Mouse (Mus musculus): ENCODE data around the gene Tnrc6b.

Tnrc6b gene

GRCm38 (mm10) chr15:80928811-80929355 lies 217.8 kb downstream of the Tnrc6b start:
- TF ChIP-seq GATA4 (IDR thresholded peaks at IDR 0.05; ENCODE audit: insufficient replicate concordance, low read length) = no peak

GRCm38 (mm10) chr15:80930048-80930571 lies 219.0 kb downstream of the Tnrc6b start:
- no peak for TF ChIP-seq GATA4 (IDR thresholded peaks at IDR 0.05; ENCODE audit: insufficient replicate concordance, low read length)

DNA sequence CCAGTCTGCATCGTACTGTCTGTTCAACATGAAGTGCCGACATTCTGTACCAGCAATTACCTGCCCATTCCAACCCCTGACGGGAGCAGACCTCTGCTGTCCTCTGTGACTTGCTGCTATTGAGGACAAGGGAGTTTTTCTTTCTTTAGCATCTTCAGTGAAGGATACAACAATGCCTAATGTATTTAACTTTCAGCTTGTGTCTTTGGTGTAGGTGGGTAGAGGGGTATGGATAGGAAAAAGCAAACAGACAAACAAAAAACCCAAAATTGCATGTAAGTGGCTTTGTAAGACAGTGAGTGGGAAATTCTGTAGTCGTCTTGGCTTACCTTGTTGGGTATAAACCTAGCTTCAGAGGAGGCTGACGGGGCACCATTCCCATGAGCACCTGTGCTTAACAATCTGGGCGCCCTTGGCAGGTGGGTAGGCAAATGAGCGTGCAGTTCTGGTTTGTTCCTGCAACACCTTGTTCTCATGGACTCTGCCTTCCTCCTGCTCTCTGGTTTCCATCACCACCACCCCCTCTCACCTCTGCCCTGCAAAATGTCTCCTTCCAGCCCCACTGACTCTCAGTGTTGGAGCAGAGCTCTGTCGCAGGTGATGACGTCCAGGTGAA lies 220.3 kb downstream of the Tnrc6b start:
- no peak for TF ChIP-seq GATA4 (IDR thresholded peaks at IDR 0.05; ENCODE audit: insufficient replicate concordance, low read length)

DNA sequence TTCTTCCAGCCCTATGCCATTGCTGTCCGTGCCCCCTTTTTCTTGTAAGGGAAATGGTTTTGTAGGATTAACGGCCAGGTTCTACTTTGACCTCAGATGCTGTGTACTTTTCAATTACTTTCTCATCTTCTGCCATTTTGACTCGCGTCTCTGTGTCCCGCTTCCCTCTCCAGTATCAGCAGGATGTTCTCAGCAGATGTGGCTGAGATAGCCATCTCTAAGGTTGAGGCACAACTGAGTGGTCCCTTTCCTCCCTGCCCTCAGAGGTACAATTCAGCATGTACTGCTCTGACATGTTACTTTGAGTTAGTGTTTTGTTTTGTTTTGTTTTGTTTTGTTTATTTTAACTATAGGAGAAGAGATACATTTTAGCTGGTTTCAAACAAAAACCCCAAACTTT lies 223.7 kb downstream of the Tnrc6b start:
- no peak for TF ChIP-seq GATA4 (IDR thresholded peaks at IDR 0.05; ENCODE audit: insufficient replicate concordance, low read length)

GRCm38 (mm10) chr15:80936686-80937085 lies 225.6 kb downstream of the Tnrc6b start:
- TF ChIP-seq GATA4 (IDR thresholded peaks at IDR 0.05; ENCODE audit: insufficient replicate concordance, low read length) = no peak

DNA sequence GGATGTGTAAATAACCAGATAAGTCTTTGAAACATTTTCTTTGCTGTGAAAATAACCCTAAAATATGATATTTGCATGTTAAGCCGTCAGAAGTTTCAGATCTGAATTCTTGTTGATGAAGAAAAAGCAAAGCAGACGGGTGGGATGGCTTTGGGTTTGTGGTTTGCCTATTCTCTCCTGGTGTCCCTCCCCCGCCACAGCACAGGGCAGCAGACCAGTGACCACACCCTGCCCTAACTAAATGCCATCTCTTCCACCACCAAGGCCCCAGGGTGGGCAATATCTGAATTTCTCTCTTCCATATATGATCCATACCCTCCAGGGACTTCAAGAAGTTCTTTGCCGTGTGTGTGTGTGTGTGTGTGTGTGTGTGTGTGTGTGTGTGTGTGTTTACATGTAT lies 227.5 kb downstream of the Tnrc6b start:
- no peak for TF ChIP-seq GATA4 (IDR thresholded peaks at IDR 0.05; ENCODE audit: insufficient replicate concordance, low read length)

DNA sequence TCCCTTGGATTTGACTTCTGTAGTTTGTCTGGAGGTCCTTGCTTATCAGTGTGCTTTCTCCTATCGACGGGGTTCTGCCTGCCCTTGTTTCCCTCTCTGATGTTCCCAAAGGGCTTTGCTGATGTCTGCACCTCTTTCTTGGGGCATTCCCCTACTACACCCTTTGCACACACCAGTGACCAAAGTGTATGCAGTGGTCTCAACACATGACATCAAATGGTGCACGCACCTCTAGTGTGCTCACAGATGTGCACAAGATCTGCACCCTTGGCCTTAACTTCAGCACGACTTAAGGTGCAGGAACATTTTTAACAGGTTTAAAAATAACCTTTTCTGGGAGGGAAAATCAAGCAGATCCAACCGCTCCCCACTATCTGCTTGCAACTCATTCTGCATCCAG lies 228.3 kb downstream of the Tnrc6b start:
- no peak for TF ChIP-seq GATA4 (IDR thresholded peaks at IDR 0.05; ENCODE audit: insufficient replicate concordance, low read length)

DNA sequence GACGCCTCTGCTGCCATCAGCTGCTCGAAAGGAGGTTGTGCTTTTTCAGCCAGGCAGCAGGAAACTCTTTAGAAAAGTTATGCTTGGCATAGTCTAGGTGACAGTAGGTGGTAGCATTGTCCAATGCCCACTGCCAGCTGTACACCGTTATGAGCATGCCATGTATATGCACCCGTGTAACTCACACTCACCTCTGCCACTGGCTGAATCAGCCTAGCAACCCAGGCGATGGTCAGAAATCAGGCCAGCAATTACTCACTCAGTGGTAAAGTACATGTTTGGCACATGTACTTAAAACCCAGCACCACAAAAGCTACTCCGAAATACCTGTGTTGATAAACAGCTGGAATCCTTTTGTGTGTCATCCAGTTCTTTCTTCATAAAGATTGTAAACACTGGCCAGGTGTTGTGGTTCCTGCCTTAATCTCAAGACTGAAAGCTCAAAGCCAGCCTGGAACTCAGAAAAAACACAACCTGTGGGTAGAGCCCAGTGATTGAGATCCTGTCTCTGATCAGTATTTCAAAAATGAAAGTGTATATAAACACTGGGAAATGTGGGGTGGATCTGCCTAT lies 230.4 kb downstream of the Tnrc6b start:
- no peak for TF ChIP-seq GATA4 (IDR thresholded peaks at IDR 0.05; ENCODE audit: insufficient replicate concordance, low read length)

- TF ChIP-seq GATA4 (IDR thresholded peaks at IDR 0.05; ENCODE audit: insufficient replicate concordance, low read length) = no peak
Measured at GRCm38 (mm10) chr15:80945851-80946250, 234.7 kb downstream of the Tnrc6b start.

DNA sequence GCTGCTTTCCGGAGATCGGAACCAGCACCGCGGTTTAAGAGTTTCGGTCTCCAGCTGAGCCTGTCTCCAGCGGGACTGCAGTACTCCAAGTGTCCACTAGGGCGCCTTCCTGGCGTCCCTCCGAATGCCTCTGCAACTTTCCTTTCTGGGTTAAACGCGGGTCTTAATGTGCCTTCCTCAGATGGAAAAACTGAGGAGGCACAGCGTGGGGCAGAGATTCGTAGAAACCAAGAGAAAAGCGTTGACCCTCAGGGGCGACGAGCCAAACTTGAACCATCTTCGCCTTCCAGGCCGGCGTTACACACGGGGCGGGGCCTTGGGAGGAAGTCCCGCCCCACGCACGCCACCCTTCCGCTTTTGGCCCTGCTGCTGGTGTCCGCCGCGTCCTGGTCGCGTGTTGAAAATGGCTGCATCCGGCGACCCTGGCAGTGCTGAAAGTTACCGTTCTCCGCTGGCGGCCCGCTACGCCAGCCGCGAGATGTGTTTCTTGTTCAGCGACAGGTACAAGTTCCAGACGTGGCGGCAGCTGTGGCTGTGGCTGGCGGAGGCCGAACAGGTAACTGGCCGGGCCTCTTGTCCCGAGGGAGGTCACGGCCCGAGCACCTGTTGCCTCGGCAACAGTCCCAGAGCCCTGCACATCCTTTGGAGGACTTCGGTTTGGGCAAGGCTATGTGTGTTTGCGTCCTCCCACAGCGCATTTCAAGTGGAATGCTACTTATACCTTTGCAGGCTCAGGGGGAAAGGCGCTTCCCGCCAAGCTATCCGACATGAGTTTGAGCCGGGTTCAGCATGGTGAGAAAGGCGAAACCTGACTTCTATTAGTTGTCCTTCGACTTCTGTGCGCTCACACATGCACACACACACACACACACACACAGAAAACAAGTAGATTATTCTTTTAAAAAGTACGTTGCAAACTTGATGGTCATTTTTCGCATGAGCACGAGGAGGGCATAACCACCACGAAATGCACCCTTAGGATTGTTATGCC lies 237.3 kb downstream of the Tnrc6b start, which contains the start of gene Adsl:
Gene Adsl (plus strand): TSS at position 346 of the 991 bp plus-strand sequence.
- TF ChIP-seq GATA4 (IDR thresholded peaks at IDR 0.05; ENCODE audit: insufficient replicate concordance, low read length) = no peak

DNA sequence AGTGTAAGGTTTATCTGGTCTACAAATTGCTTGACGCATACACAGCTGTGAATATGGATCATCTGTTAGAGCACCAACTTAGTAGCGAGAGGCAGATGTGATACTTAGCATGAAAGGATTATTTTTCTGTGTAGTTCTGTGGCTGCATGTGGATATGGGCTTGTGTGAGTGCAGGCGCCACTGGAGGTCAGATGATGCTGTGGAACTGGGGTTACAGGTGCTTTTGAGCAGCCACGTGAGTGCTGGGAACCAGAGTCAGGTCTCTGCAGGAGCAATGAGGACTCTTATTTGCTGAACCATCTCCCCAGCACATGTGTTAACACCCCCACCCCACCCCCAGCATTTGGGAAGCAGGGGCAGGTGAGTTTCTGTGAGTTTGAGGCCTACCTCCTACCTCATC lies 238.3 kb downstream of the Tnrc6b start:
- TF ChIP-seq GATA4 (IDR thresholded peaks at IDR 0.05; ENCODE audit: insufficient replicate concordance, low read length) = no peak

DNA sequence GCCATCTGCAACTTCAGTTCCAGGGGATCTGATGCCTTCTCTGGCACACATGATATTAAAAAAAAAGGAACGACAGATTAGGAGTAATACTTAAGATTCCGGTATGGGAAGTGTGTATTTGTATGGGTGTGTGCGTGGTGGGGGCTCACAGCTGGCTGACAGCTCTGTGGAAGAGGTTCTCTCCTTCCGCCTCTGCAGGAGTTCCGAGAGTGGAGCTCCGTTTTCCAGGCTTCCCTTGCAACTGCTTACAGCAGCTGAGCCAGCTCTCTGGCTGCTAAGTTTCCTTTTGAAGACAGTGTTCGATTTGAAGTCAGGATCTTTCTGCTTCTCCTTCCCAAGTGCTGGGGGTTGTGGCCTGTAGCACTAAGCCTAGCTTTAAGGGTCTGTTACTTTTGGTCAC lies 238.9 kb downstream of the Tnrc6b start:
- TF ChIP-seq GATA4 (IDR thresholded peaks at IDR 0.05; ENCODE audit: insufficient replicate concordance, low read length) = no peak

- TF ChIP-seq GATA4 (IDR thresholded peaks at IDR 0.05; ENCODE audit: insufficient replicate concordance, low read length) = no peak
Measured at GRCm38 (mm10) chr15:80953971-80954370, 242.9 kb downstream of the Tnrc6b start.

GRCm38 (mm10) chr15:80954861-80955260 lies 243.7 kb downstream of the Tnrc6b start:
- no peak for TF ChIP-seq GATA4 (IDR thresholded peaks at IDR 0.05; ENCODE audit: insufficient replicate concordance, low read length)

DNA sequence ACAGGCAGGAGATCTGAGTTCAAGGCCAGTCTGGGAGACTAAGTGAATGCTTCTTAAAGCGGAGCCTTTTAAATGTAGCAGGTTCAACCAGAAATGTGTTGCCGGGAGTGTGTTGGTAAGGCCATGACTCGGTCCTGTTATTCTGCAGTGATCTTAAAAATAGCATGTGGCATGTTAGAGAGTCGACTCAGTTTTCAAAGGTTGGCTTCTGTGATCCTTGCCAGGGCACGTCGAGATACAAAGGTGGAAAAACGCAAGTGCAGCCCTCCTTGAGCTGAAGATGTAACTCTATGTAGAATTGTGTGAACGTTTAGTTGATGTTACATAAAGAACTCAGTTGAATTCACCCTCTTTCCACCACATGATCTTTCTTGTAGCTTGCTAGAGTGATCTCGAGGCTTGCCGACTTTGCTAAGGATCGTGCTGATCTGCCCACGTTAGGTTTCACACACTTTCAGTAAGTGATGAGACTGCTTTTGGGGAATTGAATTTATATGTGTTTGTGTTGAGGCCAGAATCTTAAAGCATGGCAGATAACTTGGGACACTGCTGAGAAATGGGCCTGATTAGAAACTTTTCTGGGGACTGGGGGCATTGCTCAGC lies 244.8 kb downstream of the Tnrc6b start:
- TF ChIP-seq GATA4 (IDR thresholded peaks at IDR 0.05; ENCODE audit: insufficient replicate concordance, low read length) = no peak

All from liver, adult (tissue).